Mouse (Mus musculus) small intestine, adult 2 months (tissue): Measurements from ENCODE around the gene Cox10.

Source experiments
- CTCF ChIP-seq: fragments of 200-500 bp; IDR thresholded peaks from 2 replicates; pipeline ENCODE4 v1.5.1; 2012; ENCODE audit warnings: low read depth, mild to moderate bottlenecking, control low read depth, inconsistent platforms, low read length, moderate library complexity, mixed read lengths; ENCODE audit not compliant: insufficient replicate concordance, insufficient read length; ENCODE audit errors: extremely low read depth
- POLR2A ChIP-seq: fragments of 200-500 bp; IDR thresholded peaks from 2 replicates; pipeline ENCODE4 v1.6.1; 2012; ENCODE audit warnings: low read depth, mild to moderate bottlenecking, control low read depth, inconsistent platforms, low read length, moderate library complexity

- TF ChIP-seq CTCF: no peak
- no peak for TF ChIP-seq POLR2A
Measured at GRCm38 (mm10) chr11:64002629-64003028, 76.6 kb downstream of the Cox10 start.
